In the genomic region with DNA sequence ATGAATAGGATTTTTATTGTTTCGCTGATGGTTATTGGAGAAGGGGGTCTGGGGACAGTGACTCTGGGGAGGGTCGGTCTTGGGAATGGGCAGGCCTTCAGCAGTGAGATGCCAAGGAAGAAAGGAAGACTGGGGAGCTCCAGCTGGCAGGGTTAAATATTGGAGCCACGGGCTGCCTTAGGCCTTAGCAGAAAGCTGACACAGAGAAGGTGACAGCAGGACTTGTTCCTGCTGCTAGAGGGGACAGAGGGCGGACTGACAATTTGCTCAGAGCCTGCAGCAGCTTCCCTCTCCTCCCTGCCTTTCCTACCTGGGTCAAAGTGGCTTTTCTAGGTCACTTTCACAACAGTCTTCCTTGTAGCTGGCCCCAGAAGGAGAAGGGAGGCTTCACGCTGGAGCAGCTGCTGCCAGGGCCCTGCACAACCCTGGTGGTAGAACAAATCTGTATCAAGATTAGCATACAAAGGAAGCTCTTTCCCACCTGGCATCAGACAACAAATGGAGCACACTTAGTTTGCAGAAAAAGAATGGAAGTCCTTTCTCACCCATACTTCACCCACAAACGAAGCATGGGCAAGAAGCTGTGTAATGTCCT, we compare ENCODE assay signal across 8 mouse cellular contexts.
DNase-seq lines count a peak whose midpoint lies in the region; ATAC-seq and TF ChIP-seq lines count a peak whose summit lies in the region.

No protein-coding gene starts in this region.

- H3K9ac ChIP-seq in kidney, embryonic 14.5 days (ENCODE audit: low read depth, low read length) = no peak overlapping the region
- peak overlapping the region; percentile 69; the same call in 1 of the 2 replicates for H3K9ac ChIP-seq in liver, embryonic 12.5 days

- H3K4me2 ChIP-seq in kidney, embryonic 14.5 days (replicated peaks; ENCODE audit: low read depth, low read length) = no peak overlapping the region
- peak overlapping the region; percentile 69 for H3K4me2 ChIP-seq in liver, embryonic 12.5 days

- H3K4me3 ChIP-seq in kidney, embryonic 14.5 days (ENCODE audit: low read length) = no peak overlapping the region
- H3K4me3 ChIP-seq in embryonic facial prominence, embryonic 10.5 days = no peak overlapping the region
- no peak overlapping the region for H3K4me3 ChIP-seq in liver, embryonic 12.5 days
- no peak overlapping the region for H3K4me3 ChIP-seq in layer of hippocampus, adult 2 months

- peak; percentile 40 for DNase-seq in adrenal gland, postnatal 14 days
- no peak for DNase-seq in adrenal gland, postnatal 10 days
- DNase-seq in kidney, postnatal 36 days = no peak
- DNase-seq in embryonic facial prominence, embryonic 10.5 days (ENCODE audit: low spot score) = no peak
- no peak for DNase-seq in layer of hippocampus, adult 2 months (ENCODE audit: low spot score in 2 of 2)

- H3K27ac ChIP-seq in kidney, embryonic 14.5 days (ENCODE audit: low read depth, low read length) = 0 out of 2 replicates have a peak overlapping the region, but pooled peaks have one; percentile 51
- H3K27ac ChIP-seq in embryonic facial prominence, embryonic 10.5 days (replicated peaks) = peak overlapping the region; percentile 77
- peak overlapping the region; percentile 91 for H3K27ac ChIP-seq in liver, embryonic 12.5 days
- H3K27ac ChIP-seq in layer of hippocampus, adult 2 months = no peak overlapping the region

- peaks cover 32% of the 10 kb centered on the region for H3K4me1 ChIP-seq in kidney, embryonic 14.5 days (ENCODE audit: control insufficient read depth, insufficient read depth, low read length)
- peaks cover 52% of the 10 kb centered on the region for H3K4me1 ChIP-seq in embryonic facial prominence, embryonic 10.5 days
- H3K4me1 ChIP-seq in liver, embryonic 12.5 days = peaks cover 74% of the 10 kb centered on the region

- 0 out of 2 replicates have a peak, but pooled peaks cover 4% of the 10 kb centered on the region for H3K9me3 ChIP-seq in kidney, embryonic 14.5 days (ENCODE audit: control insufficient read depth, low read length)
- peaks cover 7% of the 10 kb centered on the region; the same call in 1 of the 2 replicates for H3K9me3 ChIP-seq in embryonic facial prominence, embryonic 10.5 days
- peaks cover 13% of the 10 kb centered on the region for H3K9me3 ChIP-seq in liver, embryonic 12.5 days (replicated peaks)

- no peaks in the 10 kb centered on the region for H3K36me3 ChIP-seq in kidney, embryonic 14.5 days (ENCODE audit: control insufficient read depth, insufficient read depth, low read length)
- H3K36me3 ChIP-seq in embryonic facial prominence, embryonic 10.5 days (replicated peaks) = no peaks in the 10 kb centered on the region
- no peaks in the 10 kb centered on the region; the same call in 1 of the 2 replicates for H3K36me3 ChIP-seq in liver, embryonic 12.5 days

- H3K27me3 ChIP-seq in kidney, embryonic 14.5 days (ENCODE audit: control insufficient read depth, insufficient read depth, low read length) = no peaks in the 10 kb centered on the region
- no peaks in the 10 kb centered on the region for H3K27me3 ChIP-seq in embryonic facial prominence, embryonic 10.5 days (replicated peaks; ENCODE audit: low read depth, poor library complexity, severe bottlenecking)
- no peaks in the 10 kb centered on the region for H3K27me3 ChIP-seq in liver, embryonic 12.5 days (replicated peaks)

- ATAC-seq in kidney, embryonic 14.5 days (ENCODE audit: low FRiP score, low TSS enrichment) = no peak
- ATAC-seq in liver, embryonic 12.5 days = no peak
- ATAC-seq in monocyte, adult 5-6 weeks (replicated peaks; ENCODE audit: insufficient number of reproducible peaks, low FRiP score, low TSS enrichment, poor library complexity, severe bottlenecking) = no peak

- WGBS in kidney, embryonic 14.5 days = 70% methylated on average over 6 of the region's 6 CpGs
- WGBS in embryonic facial prominence, embryonic 10.5 days = 79% methylated on average over 6 of the region's 6 CpGs
- 60% methylated on average over 6 of the region's 6 CpGs for WGBS in liver, embryonic 12.5 days (ENCODE audit: insufficient replicate concordance)

- no peak for TF ChIP-seq CTCF in layer of hippocampus, adult 2 months (conservative IDR thresholded peaks at IDR 0.05)
